Mouse (Mus musculus): ENCODE data around the gene Cotl1. TPM values are rescaled to one million over a fixed set of nuclear protein-coding genes. Genes with fewer than 3 reads are reported as not detected.

Cotl1 gene
- polyA plus RNA-seq (2012; ENCODE audit: insufficient read depth, insufficient read length, missing spikeins): 16.9 and 18.2 TPM in 2 replicates

GRCm38 (mm10) chr8:119840275-119840808 is at the start of gene Cotl1:
Gene Cotl1 (minus strand): TSS chr8:119840544.
- peak within 1 kb of the TSS; percentile 92 for H3K4me3 ChIP-seq (ENCODE audit: insufficient read depth, low read depth, low read length)
- no peaks in the 10 kb centered on the region; the same call in 1 of the 2 replicates for H3K4me1 ChIP-seq (ENCODE audit: control insufficient read depth, insufficient read depth, insufficient read length, low read length)
- peak within 1 kb of the TSS; percentile 33 for H3K27ac ChIP-seq (replicated peaks; ENCODE audit: low read depth, low read length)

DNA sequence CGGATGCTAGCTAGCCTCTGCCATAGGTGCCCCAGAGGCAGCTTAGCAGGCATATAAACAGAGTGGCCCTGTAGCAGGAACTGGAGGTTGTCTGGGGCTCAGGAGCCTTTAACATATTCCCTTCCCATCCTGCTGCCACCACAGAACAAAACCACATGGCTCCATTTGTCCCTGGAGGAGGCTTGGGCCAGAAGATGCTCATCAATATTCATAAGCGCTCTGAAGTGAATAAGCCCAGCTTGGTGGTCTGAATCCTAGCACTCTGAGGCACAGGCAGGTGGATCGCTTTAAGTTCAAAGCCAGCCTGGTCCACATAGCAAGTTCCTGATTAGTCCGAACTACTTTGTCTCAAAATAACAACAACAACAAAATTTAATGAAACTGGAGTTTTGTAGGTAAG is 47.7 kb upstream of the Cotl1 start:
- H3K4me1 ChIP-seq (ENCODE audit: control insufficient read depth, insufficient read depth, insufficient read length, low read length): no peaks in the 10 kb centered on the region
- no peak overlapping the region for H3K4me3 ChIP-seq (ENCODE audit: insufficient read depth, low read depth, low read length)
- H3K27ac ChIP-seq (replicated peaks; ENCODE audit: low read depth, low read length): no peak overlapping the region

DNA sequence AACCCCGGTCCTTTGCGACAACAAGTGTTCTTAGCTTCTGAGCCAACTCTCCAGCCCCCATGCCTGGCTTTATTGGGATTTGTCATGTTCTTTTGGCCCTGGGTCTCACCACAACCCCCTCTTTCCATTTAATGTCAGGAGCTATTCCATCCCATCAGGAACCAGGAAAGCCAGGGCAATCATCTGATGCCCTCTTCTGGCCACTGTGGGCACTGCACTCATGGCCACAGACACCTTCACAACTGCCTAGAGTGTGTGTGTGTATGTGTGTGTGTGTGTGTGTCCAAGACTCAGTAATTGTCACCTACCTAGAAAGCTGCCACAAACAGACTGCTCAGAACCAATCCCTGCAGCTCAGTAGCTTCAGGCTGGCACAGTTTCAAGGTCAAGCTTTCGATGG is 46.8 kb upstream of the Cotl1 start:
- Histone ChIP-seq H3K4me3 (ENCODE audit: insufficient read depth, low read depth, low read length) (no peak overlapping the region), H3K4me1 (ENCODE audit: control insufficient read depth, insufficient read depth, insufficient read length, low read length) (no peaks in the 10 kb centered on the region), H3K27ac (replicated peaks; ENCODE audit: low read depth, low read length) (no peak overlapping the region)

DNA sequence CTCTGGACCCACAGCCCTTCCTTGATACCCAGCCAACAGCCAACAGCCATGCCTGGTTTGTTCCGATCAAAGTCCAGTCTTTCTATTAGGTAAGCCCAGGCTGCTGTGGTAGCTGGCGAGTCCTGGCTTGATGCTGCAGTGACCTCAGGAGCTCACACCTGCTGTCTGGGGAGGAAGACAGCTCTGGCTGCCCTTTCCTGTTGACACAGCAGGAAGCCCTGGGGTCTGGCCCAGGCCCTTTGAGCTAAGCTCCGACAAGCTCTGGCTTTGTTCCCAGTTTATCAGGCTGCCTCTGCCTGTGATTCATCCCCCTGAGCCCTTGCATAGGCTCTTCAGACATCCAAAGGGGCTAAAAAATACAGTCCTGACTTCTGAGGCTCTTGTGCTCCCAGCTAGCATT is 45.3 kb upstream of the Cotl1 start:
- no peaks in the 10 kb centered on the region for H3K4me1 ChIP-seq (ENCODE audit: control insufficient read depth, insufficient read depth, insufficient read length, low read length)
- H3K27ac ChIP-seq (replicated peaks; ENCODE audit: low read depth, low read length): no peak overlapping the region
- H3K4me3 ChIP-seq (ENCODE audit: insufficient read depth, low read depth, low read length): no peak overlapping the region

- Histone ChIP-seq H3K27ac (replicated peaks; ENCODE audit: low read depth, low read length) (no peak overlapping the region), H3K4me3 (ENCODE audit: insufficient read depth, low read depth, low read length) (no peak overlapping the region), H3K4me1 (ENCODE audit: control insufficient read depth, insufficient read depth, insufficient read length, low read length) (no peaks in the 10 kb centered on the region)
These were observed 42.9 kb upstream of the Cotl1 start for GRCm38 (mm10) chr8:119883281-119883680.

GRCm38 (mm10) chr8:119881917-119882316 is 41.6 kb upstream of the Cotl1 start:
- Histone ChIP-seq H3K27ac (replicated peaks; ENCODE audit: low read depth, low read length) (no peak overlapping the region), H3K4me1 (ENCODE audit: control insufficient read depth, insufficient read depth, insufficient read length, low read length) (no peaks in the 10 kb centered on the region), H3K4me3 (ENCODE audit: insufficient read depth, low read depth, low read length) (no peak overlapping the region)

GRCm38 (mm10) chr8:119881301-119881700 is 41.0 kb upstream of the Cotl1 start:
- Histone ChIP-seq H3K4me1 (ENCODE audit: control insufficient read depth, insufficient read depth, insufficient read length, low read length) (no peaks in the 10 kb centered on the region), H3K27ac (replicated peaks; ENCODE audit: low read depth, low read length) (no peak overlapping the region)

GRCm38 (mm10) chr8:119873181-119873580 is 32.8 kb upstream of the Cotl1 start:
- Histone ChIP-seq H3K4me1 (ENCODE audit: control insufficient read depth, insufficient read depth, insufficient read length, low read length) (no peaks in the 10 kb centered on the region), H3K27ac (replicated peaks; ENCODE audit: low read depth, low read length) (no peak overlapping the region), H3K4me3 (ENCODE audit: insufficient read depth, low read depth, low read length) (no peak overlapping the region)

More at GRCm38 (mm10) chr8:119881301-119881700, 41.0 kb upstream of the Cotl1 start:
- H3K4me3 ChIP-seq (ENCODE audit: insufficient read depth, low read depth, low read length): no peak overlapping the region

- Histone ChIP-seq H3K27ac (replicated peaks; ENCODE audit: low read depth, low read length) (no peak overlapping the region), H3K4me3 (ENCODE audit: insufficient read depth, low read depth, low read length) (no peak overlapping the region), H3K4me1 (ENCODE audit: control insufficient read depth, insufficient read depth, insufficient read length, low read length) (no peaks in the 10 kb centered on the region)
These were observed 29.3 kb upstream of the Cotl1 start for GRCm38 (mm10) chr8:119869616-119870015.

DNA sequence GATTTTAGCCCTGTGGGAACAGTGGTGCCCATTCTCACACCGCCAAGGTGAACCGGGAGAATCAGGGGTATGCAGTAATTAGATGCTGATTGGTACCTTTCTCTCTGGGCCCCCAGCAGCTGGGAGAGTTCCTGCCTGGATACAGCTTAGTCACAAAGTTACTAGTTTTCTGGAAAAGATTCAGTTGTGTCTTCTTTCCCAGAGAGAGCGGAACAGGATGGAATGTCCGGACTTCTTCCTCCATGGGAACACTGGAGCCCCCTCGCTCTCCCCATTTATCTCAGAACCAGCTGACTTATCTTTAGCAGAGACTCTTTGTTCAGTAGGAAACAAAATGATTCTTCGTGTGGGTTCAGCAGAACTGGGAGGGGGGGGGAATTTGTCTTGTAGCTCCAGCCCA is 22.4 kb upstream of the Cotl1 start:
- H3K27ac ChIP-seq (replicated peaks; ENCODE audit: low read depth, low read length): no peak overlapping the region
- H3K4me3 ChIP-seq (ENCODE audit: insufficient read depth, low read depth, low read length): peak overlapping the region; percentile 83
- no peaks in the 10 kb centered on the region for H3K4me1 ChIP-seq (ENCODE audit: control insufficient read depth, insufficient read depth, insufficient read length, low read length)

- Histone ChIP-seq H3K4me1 (ENCODE audit: control insufficient read depth, insufficient read depth, insufficient read length, low read length) (no peaks in the 10 kb centered on the region), H3K4me3 (ENCODE audit: insufficient read depth, low read depth, low read length) (peak overlapping the region; percentile 83), H3K27ac (replicated peaks; ENCODE audit: low read depth, low read length) (no peak overlapping the region)
These were observed 22.0 kb upstream of the Cotl1 start for GRCm38 (mm10) chr8:119862390-119862734.

GRCm38 (mm10) chr8:119861706-119862389 is 21.5 kb upstream of the Cotl1 start, which contains the start of gene Klhl36:
Gene Klhl36 (plus strand): TSS chr8:119862266.
- no peak within 1 kb of the TSS for H3K27ac ChIP-seq (replicated peaks; ENCODE audit: low read depth, low read length)
- no peaks in the 10 kb centered on the region for H3K4me1 ChIP-seq (ENCODE audit: control insufficient read depth, insufficient read depth, insufficient read length, low read length)
- peak within 1 kb of the TSS; percentile 83 for H3K4me3 ChIP-seq (ENCODE audit: insufficient read depth, low read depth, low read length)

GRCm38 (mm10) chr8:119857767-119858166 is 17.4 kb upstream of the Cotl1 start:
- Histone ChIP-seq H3K4me1 (ENCODE audit: control insufficient read depth, insufficient read depth, insufficient read length, low read length) (no peaks in the 10 kb centered on the region), H3K27ac (replicated peaks; ENCODE audit: low read depth, low read length) (no peak overlapping the region), H3K4me3 (ENCODE audit: insufficient read depth, low read depth, low read length) (no peak overlapping the region)

GRCm38 (mm10) chr8:119855656-119856055 is 15.3 kb upstream of the Cotl1 start:
- no peak overlapping the region for H3K27ac ChIP-seq (replicated peaks; ENCODE audit: low read depth, low read length)

GRCm38 (mm10) chr8:119854035-119854434 is 13.7 kb upstream of the Cotl1 start:
- no peak overlapping the region for H3K4me3 ChIP-seq (ENCODE audit: insufficient read depth, low read depth, low read length)
- no peak overlapping the region for H3K27ac ChIP-seq (replicated peaks; ENCODE audit: low read depth, low read length)
- H3K4me1 ChIP-seq (ENCODE audit: control insufficient read depth, insufficient read depth, insufficient read length, low read length): no peaks in the 10 kb centered on the region

More at GRCm38 (mm10) chr8:119855656-119856055, 15.3 kb upstream of the Cotl1 start:
- no peak overlapping the region for H3K4me3 ChIP-seq (ENCODE audit: insufficient read depth, low read depth, low read length)
- H3K4me1 ChIP-seq (ENCODE audit: control insufficient read depth, insufficient read depth, insufficient read length, low read length): no peaks in the 10 kb centered on the region

- Histone ChIP-seq H3K4me1 (ENCODE audit: control insufficient read depth, insufficient read depth, insufficient read length, low read length) (no peaks in the 10 kb centered on the region), H3K4me3 (ENCODE audit: insufficient read depth, low read depth, low read length) (no peak overlapping the region), H3K27ac (replicated peaks; ENCODE audit: low read depth, low read length) (no peak overlapping the region)
These were observed 13.2 kb upstream of the Cotl1 start for GRCm38 (mm10) chr8:119853521-119853920.
